In genomic region chr12:78055956-78056355, GRCm38 (mm10) we compare ENCODE assay signal across 8 mouse cellular contexts.
A peak's percentile ranks its signal among the peaks of the same experiment; 100 is the strongest.
DNase-seq lines count a peak whose midpoint lies in the region; ATAC-seq and TF ChIP-seq lines count a peak whose summit lies in the region.

No protein-coding gene starts in this region.

- no peak overlapping the region for H3K9ac ChIP-seq in embryonic facial prominence, embryonic 12.5 days
- no peak overlapping the region for H3K9ac ChIP-seq in heart, embryonic 15.5 days
- H3K9ac ChIP-seq in liver, postnatal 0 days (replicated peaks) = no peak overlapping the region
- 0 out of 2 replicates have a peak overlapping the region, but pooled peaks have one; percentile 33 for H3K9ac ChIP-seq in neural tube, embryonic 15.5 days (replicated peaks)

- no peak for ATAC-seq in embryonic facial prominence, embryonic 12.5 days (ENCODE audit: insufficient number of reproducible peaks, insufficient read depth, low FRiP score, low TSS enrichment)
- no peak for ATAC-seq in heart, embryonic 15.5 days (replicated peaks; ENCODE audit: insufficient number of reproducible peaks, insufficient read depth, low FRiP score, low read depth)
- ATAC-seq in liver, postnatal 0 days = no peak
- peak; percentile 59; the same call in 1 of the 2 replicates for ATAC-seq in neural tube, embryonic 15.5 days (ENCODE audit: low FRiP score)

- H3K9me3 ChIP-seq in embryonic facial prominence, embryonic 12.5 days = no peaks in the 10 kb centered on the region
- H3K9me3 ChIP-seq in heart, embryonic 15.5 days (replicated peaks) = no peaks in the 10 kb centered on the region
- H3K9me3 ChIP-seq in liver, postnatal 0 days (ENCODE audit: low read length) = no peaks in the 10 kb centered on the region
- no peaks in the 10 kb centered on the region for H3K9me3 ChIP-seq in neural tube, embryonic 15.5 days (replicated peaks)

- H3K4me3 ChIP-seq in embryonic facial prominence, embryonic 12.5 days = no peak overlapping the region
- no peak overlapping the region for H3K4me3 ChIP-seq in heart, embryonic 15.5 days
- H3K4me3 ChIP-seq in liver, postnatal 0 days (ENCODE audit: low read depth, low read length) = no peak overlapping the region
- H3K4me3 ChIP-seq in neural tube, embryonic 15.5 days (replicated peaks) = peak overlapping the region; percentile 21; the same call in 1 of the 2 replicates

- H3K27me3 ChIP-seq in embryonic facial prominence, embryonic 12.5 days = no peaks in the 10 kb centered on the region
- peaks cover 17% of the 10 kb centered on the region for H3K27me3 ChIP-seq in heart, embryonic 15.5 days
- no peaks in the 10 kb centered on the region for H3K27me3 ChIP-seq in liver, postnatal 0 days (ENCODE audit: insufficient read depth, low read length)
- no peaks in the 10 kb centered on the region for H3K27me3 ChIP-seq in neural tube, embryonic 15.5 days (replicated peaks)

- TF ChIP-seq EP300 in liver, postnatal 0 days (IDR thresholded peaks at IDR 0.05; ENCODE audit: low read depth) = no peak

- H3K4me1 ChIP-seq in embryonic facial prominence, embryonic 12.5 days = no peaks in the 10 kb centered on the region
- 0 out of 2 replicates have a peak, but pooled peaks cover 6% of the 10 kb centered on the region for H3K4me1 ChIP-seq in heart, embryonic 15.5 days (replicated peaks)
- no peaks in the 10 kb centered on the region for H3K4me1 ChIP-seq in liver, postnatal 0 days (ENCODE audit: insufficient read depth)
- H3K4me1 ChIP-seq in neural tube, embryonic 15.5 days = no peaks in the 10 kb centered on the region

- DNase-seq in ES-CJ7 (ENCODE audit: low read depth, low spot score) = peak; percentile 65
- DNase-seq in adrenal gland, postnatal 10 days = peak; percentile 64
- DNase-seq in kidney, postnatal 25 days = peak; percentile 45 to 62
- peak; percentile 59 for DNase-seq in liver, postnatal 0 days
- DNase-seq in yolk sac, embryonic 10.5 days (ENCODE audit: low spot score) = no peak

- peak; percentile 80 for TF ChIP-seq CTCF in liver, postnatal 0 days (IDR thresholded peaks at IDR 0.05; ENCODE audit: low read depth)

- peak overlapping the region; percentile 32 for H3K4me2 ChIP-seq in embryonic facial prominence, embryonic 12.5 days (replicated peaks)
- peak overlapping the region; percentile 51 for H3K4me2 ChIP-seq in heart, embryonic 15.5 days
- H3K4me2 ChIP-seq in liver, postnatal 0 days (ENCODE audit: low read depth, low read length) = peak overlapping the region; percentile 27; the same call in 1 of the 2 replicates
- H3K4me2 ChIP-seq in neural tube, embryonic 15.5 days = peak overlapping the region; percentile 57

- H3K27ac ChIP-seq in embryonic facial prominence, embryonic 12.5 days = no peak overlapping the region
- H3K27ac ChIP-seq in heart, embryonic 15.5 days = no peak overlapping the region
- no peak overlapping the region for H3K27ac ChIP-seq in liver, postnatal 0 days (ENCODE audit: low read depth)
- no peak overlapping the region for H3K27ac ChIP-seq in neural tube, embryonic 15.5 days (replicated peaks)

- no peaks in the 10 kb centered on the region for H3K36me3 ChIP-seq in embryonic facial prominence, embryonic 12.5 days
- no peaks in the 10 kb centered on the region for H3K36me3 ChIP-seq in heart, embryonic 15.5 days
- H3K36me3 ChIP-seq in liver, postnatal 0 days (replicated peaks; ENCODE audit: insufficient read depth, low read length) = no peaks in the 10 kb centered on the region
- H3K36me3 ChIP-seq in neural tube, embryonic 15.5 days = no peaks in the 10 kb centered on the region

- 4% methylated on average over 9 of the region's 9 CpGs for WGBS in embryonic facial prominence, embryonic 12.5 days
- 3% methylated on average over 9 of the region's 9 CpGs for WGBS in heart, embryonic 15.5 days
- WGBS in liver, postnatal 0 days (ENCODE audit: insufficient replicate concordance) = 5% methylated on average over 9 of the region's 9 CpGs
- WGBS in neural tube, embryonic 15.5 days = 4% methylated on average over 9 of the region's 9 CpGs
